Mouse (Mus musculus) Patski (cell line): ENCODE data around the gene Bora. TPM values are rescaled to one million over a fixed set of nuclear protein-coding genes. Genes with fewer than 3 reads are reported as not detected.
"Not testable (repeated sequence)": the region's sequence is repeated elsewhere in the genome, so short reads cannot be mapped to it uniquely, and the experiment has no call there.

Experiments
- ATAC-seq: fragments of 100-300 bp; one replicate; pipeline ENCODE4 v1.8.0; 2021
- CTCF ChIA-PET: fragments of 350-600 bp; sonication (Branson Sonifier 250); formaldehyde crosslinking; loops from one replicate; lab custom pipeline; 2022; ENCODE audit warnings: inconsistent platforms; lab: Charles Lee
- POLR2A ChIA-PET: fragments of 350-600 bp; sonication (Branson Sonifier 250); formaldehyde crosslinking; loops from one replicate; lab custom pipeline; 2022; ENCODE audit warnings: antibody characterized with exemption, inconsistent platforms; lab: Charles Lee
- DNase-seq: peaks from one replicate; pipeline ENCODE4 v3.0.0-alpha.2; 2011; ENCODE audit warnings: low read depth, low spot score
- H3K27me3 ChIP-seq: fragments of 371-371 bp; one replicate; pipeline ENCODE4 v1.5.1; 2021
- CTCF ChIP-seq: fragments of 100-300 bp; IDR thresholded peaks from one replicate; pipeline ENCODE4 v1.5.1; 2021
- in situ Hi-C: fragments of 300-500 bp; cut with MboI; formaldehyde crosslinking; loops from 3 replicates; pipeline ENCODE4 v1.11.1; 2018; ENCODE audit warnings: low pct_unique_long_range_greater_than_20kb, mixed read lengths
- polyA plus RNA-seq: library from polyadenylated mRNA; unstranded; gene quantifications from one replicate; pipeline ENCODE4 v1.2.3, GENCODE M21; 2021

The Bora gene
- 8.5 TPM for polyA plus RNA-seq

- TF ChIP-seq CTCF, result no peak
- H3K27me3 ChIP-seq, result no peaks in the 10 kb centered on the region
- ATAC-seq (peak; percentile 100), DNase-seq (peak; percentile 64)
- in situ Hi-C loops, result no loop called here
- CTCF ChIA-PET, result no interaction called here
- POLR2A ChIA-PET, result no interaction called here
Measured at GRCm38 (mm10) chr14:99046031-99046781, at the start of gene Bora, which contains the start of gene Mzt1. Gene Bora, plus strand, starts transcription at chr14:99046222. Gene Mzt1, minus strand, starts transcription at chr14:99046134.

- DNase-seq (no peak), ATAC-seq (no peak)
- CTCF ChIA-PET, result interaction anchor here (1.1 to 1.4 kb wide), 2 partner anchors 11 to 13 kb away, joined by 3 read pairs; no protein-coding TSS in a partner anchor
- peaks cover 3% of the 10 kb centered on the region for H3K27me3 ChIP-seq
- TF ChIP-seq CTCF, result no peak
- in situ Hi-C loops, result loop anchor here (25.0 kb wide), 2 partner anchors 1448 to 1673 kb away; no protein-coding TSS in a partner anchor
- POLR2A ChIA-PET, result no interaction called here
Measured at GRCm38 (mm10) chr14:99010224-99010919, 35.6 kb upstream of the Bora start.

DNA sequence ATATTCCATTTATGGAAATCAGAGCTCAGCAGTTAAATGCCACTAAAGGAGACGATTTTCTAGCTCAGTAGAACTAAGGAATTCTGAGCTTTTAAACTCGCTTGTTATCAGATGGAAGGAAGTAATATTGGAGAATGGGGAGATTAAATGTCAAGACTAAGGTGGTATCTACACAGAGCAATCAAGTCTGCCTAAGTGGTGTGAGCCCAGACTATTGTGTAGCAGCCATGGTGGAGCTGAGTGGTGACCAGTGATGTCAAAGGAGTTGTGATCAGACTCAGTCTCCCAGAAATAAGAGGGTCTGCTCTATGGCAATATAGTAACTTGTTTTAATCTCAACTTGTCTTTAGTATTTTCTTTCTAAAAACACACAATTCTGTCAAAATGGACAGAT is 35.1 kb upstream of the Bora start:
- no peak for DNase-seq
- POLR2A ChIA-PET, result no interaction called here

GRCm38 (mm10) chr14:99018691-99019090 is 27.3 kb upstream of the Bora start:
- ChIA-PET POLR2A (no interaction called here), CTCF (no interaction called here)
- TF ChIP-seq CTCF, result no peak
- DNase-seq (no peak), ATAC-seq (no peak)
- no peaks in the 10 kb centered on the region for H3K27me3 ChIP-seq
- in situ Hi-C loops, result loop anchor here (25.0 kb wide), 2 partner anchors 1456 to 1681 kb away; no protein-coding TSS in a partner anchor

More for the DNA sequence above, 35.1 kb upstream of the Bora start:
- H3K27me3 ChIP-seq, result peaks cover 3% of the 10 kb centered on the region
- CTCF ChIA-PET, result interaction anchor here (1.1 to 1.4 kb wide), 2 partner anchors 12 to 14 kb away, joined by 3 read pairs; no protein-coding TSS in a partner anchor
- ATAC-seq, result no peak
- in situ Hi-C loops, result loop anchor here (25.0 kb wide), 2 partner anchors 1449 to 1674 kb away; no protein-coding TSS in a partner anchor
- no peak for TF ChIP-seq CTCF

GRCm38 (mm10) chr14:99019136-99019808 is 26.8 kb upstream of the Bora start:
- no peaks in the 10 kb centered on the region for H3K27me3 ChIP-seq
- POLR2A ChIA-PET, result no interaction called here
- in situ Hi-C loops, result loop anchor here (25.0 kb wide), 2 partner anchors 1457 to 1682 kb away; no protein-coding TSS in a partner anchor
- CTCF ChIA-PET, result no interaction called here
- no peak for TF ChIP-seq CTCF
- DNase-seq (no peak), ATAC-seq (no peak)

GRCm38 (mm10) chr14:99022346-99023086 is 23.5 kb upstream of the Bora start:
- CTCF ChIA-PET, result interaction anchor here (1.4 to 1.9 kb wide), 2 partner anchors 11 to 13 kb away, joined by 5 read pairs; no protein-coding TSS in a partner anchor
- peak; percentile 58 for TF ChIP-seq CTCF
- POLR2A ChIA-PET, result no interaction called here
- no peaks in the 10 kb centered on the region for H3K27me3 ChIP-seq
- DNase-seq (no peak), ATAC-seq (peak; percentile 37)
- in situ Hi-C loops, result loop anchor here (25.0 kb wide), 2 partner anchors 1460 to 1685 kb away; no protein-coding TSS in a partner anchor

GRCm38 (mm10) chr14:99029987-99030386 is 16.0 kb upstream of the Bora start:
- in situ Hi-C loops, result no loop called here
- CTCF ChIA-PET, result no interaction called here
- DNase-seq, result no peak
- POLR2A ChIA-PET, result no interaction called here
- H3K27me3 ChIP-seq, result no peaks in the 10 kb centered on the region
- no peak for TF ChIP-seq CTCF
- ATAC-seq, result no peak

DNA sequence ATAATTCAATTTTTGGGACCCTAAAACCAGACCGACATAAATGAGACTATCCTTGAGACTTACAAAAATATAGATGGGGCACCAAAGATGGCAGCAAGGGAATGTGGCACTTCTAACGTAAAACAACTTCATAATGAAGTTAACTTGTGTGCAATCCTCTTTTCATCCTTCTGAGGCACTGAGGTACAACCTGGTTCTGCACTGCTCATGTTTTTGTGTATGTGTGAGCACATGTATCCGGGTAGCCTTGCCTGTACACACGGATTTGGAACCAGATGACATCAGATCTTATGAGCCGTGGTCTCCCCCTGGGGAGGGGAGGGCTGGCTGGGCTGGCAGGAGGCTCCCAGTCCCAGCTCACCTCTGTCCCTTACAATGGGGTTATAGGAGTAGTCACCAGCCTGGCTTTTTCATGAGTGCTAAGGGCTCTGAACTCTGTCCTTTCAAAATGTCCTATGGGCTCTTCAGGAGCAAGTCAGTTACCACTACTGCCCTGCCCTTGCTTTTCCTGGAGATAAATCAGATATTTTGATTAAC is 14.6 kb upstream of the Bora start:
- no peak for TF ChIP-seq CTCF
- ATAC-seq, result no peak
- H3K27me3 ChIP-seq, result no peaks in the 10 kb centered on the region
- POLR2A ChIA-PET, result no interaction called here
- CTCF ChIA-PET, result interaction anchor here (1.1 kb wide), 1 partner anchor 8 kb away, joined by 3 read pairs; no protein-coding TSS in a partner anchor
- in situ Hi-C loops, result no loop called here
- DNase-seq, result no peak

DNA sequence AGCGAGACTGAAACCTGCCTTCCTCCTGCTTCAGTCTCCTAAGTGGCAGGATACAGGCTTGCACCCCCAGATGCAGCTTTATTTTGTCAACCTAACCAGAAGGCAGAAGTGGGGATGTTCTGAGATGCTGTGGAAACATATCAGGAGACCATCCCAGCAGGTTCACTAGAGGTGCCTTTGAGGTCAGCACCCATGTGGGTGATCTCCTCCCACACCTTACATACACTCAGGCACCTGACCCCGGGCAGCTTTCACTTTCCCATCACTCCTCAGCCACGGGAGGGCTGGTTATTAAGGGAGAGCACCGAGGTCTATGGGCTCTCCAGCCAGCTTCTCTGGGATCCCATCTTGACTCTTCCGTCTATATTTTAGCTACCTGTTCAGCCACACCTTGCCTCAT is 13.4 kb upstream of the Bora start:
- no peaks in the 10 kb centered on the region for H3K27me3 ChIP-seq
- POLR2A ChIA-PET, result no interaction called here
- TF ChIP-seq CTCF, result no peak
- ATAC-seq, result no peak
- no peak for DNase-seq
- CTCF ChIA-PET, result interaction anchor here (1.0 kb wide), 1 partner anchor 10 kb away, joined by 5 read pairs; no protein-coding TSS in a partner anchor
- in situ Hi-C loops, result no loop called here

GRCm38 (mm10) chr14:99034851-99035250 is 11.2 kb upstream of the Bora start:
- in situ Hi-C loops, ATAC-seq, H3K27me3 ChIP-seq, POLR2A ChIA-PET, DNase-seq: not testable (repeated sequence)
- CTCF ChIA-PET, result interaction anchor here (1.1 kb wide), 1 partner anchor 13 kb away, joined by 5 read pairs; no protein-coding TSS in a partner anchor
